Mouse (Mus musculus) bone marrow, adult 2 months (tissue): ENCODE results near the gene Ppp1r13b. TPM values are rescaled to one million over a fixed set of nuclear protein-coding genes. Genes with fewer than 3 reads are reported as not detected.

Source experiments
- H3K27ac ChIP-seq: fragments of 200-500 bp; 2 replicates; pipeline ENCODE4 v1.5.1; 2012; ENCODE audit warnings: low read depth, mild to moderate bottlenecking, control low read depth, inconsistent platforms, low read length; ENCODE audit not compliant: control insufficient read depth, poor library complexity, insufficient read depth
- H3K4me1 ChIP-seq: fragments of 200-500 bp; 2 replicates; pipeline ENCODE4 v1.6.1; 2011; ENCODE audit warnings: low read length; ENCODE audit not compliant: control insufficient read depth, insufficient read depth
- H3K4me3 ChIP-seq: fragments of 200-500 bp; replicated peaks from 2 replicates; pipeline ENCODE3; 2011; ENCODE audit warnings: mild to moderate bottlenecking, low read depth, low read length, control low read depth; ENCODE audit not compliant: control insufficient read depth
- CTCF ChIP-seq: fragments of 200-500 bp; IDR thresholded peaks from 2 replicates; pipeline ENCODE4 v1.5.1; 2011; ENCODE audit warnings: low read length, control low read depth; ENCODE audit not compliant: control insufficient read depth, insufficient read depth
- POLR2A ChIP-seq: fragments of 200-500 bp; IDR thresholded peaks from 2 replicates; pipeline ENCODE4 v1.6.1; 2011; ENCODE audit warnings: low read depth, mild to moderate bottlenecking, control low read depth, low read length, borderline replicate concordance; ENCODE audit not compliant: control insufficient read depth
- WGBS: fragments of 180-500 bp; shearing (Covaris S2); methylation state at CpG from one replicate; pipeline ENCODE4 v1.1.7; 2018; 5-methylcytosine and 5-hydroxymethylcytosine counted together
- polyA plus RNA-seq: library from polyadenylated mRNA; stranded (reverse); fragments of >200 nt; gene quantifications from 2 replicates; pipeline ENCODE4 v1.2.4, GENCODE M21; 2011; ENCODE audit warnings: low replicate concordance; ENCODE audit not compliant: missing spikeins, insufficient read depth, insufficient read length

Gene Ppp1r13b
- polyA plus RNA-seq, 1 experiment, result 10.9 TPM

GRCm38 (mm10) chr12:111809762-111810161 lies 98.1 kb downstream of the Ppp1r13b start:
- Histone ChIP-seq H3K4me1 (peaks cover 6% of the 10 kb centered on the region), H3K4me3 (no peak overlapping the region), H3K27ac (no peak overlapping the region)
- TF ChIP-seq CTCF (no peak), POLR2A (0 out of 2 replicates have a peak, but pooled peaks have one; percentile 28)
- WGBS, result 9% methylated on average over 9 of the region's 9 CpGs

- 80% methylated on average over 6 of the region's 6 CpGs for WGBS
- TF ChIP-seq CTCF (no peak), POLR2A (no peak)
- no peak overlapping the region for H3K27ac ChIP-seq
- peaks cover 6% of the 10 kb centered on the region for H3K4me1 ChIP-seq
- H3K4me3 ChIP-seq, result no peak overlapping the region
These were observed 99.1 kb downstream of the Ppp1r13b start for GRCm38 (mm10) chr12:111808775-111809174.

- Histone ChIP-seq H3K4me1 (no peaks in the 10 kb centered on the region), H3K4me3 (no peak overlapping the region), H3K27ac (no peak overlapping the region)
- WGBS, result 92% methylated on average over 5 of the region's 5 CpGs
- TF ChIP-seq POLR2A, result no peak
- TF ChIP-seq CTCF, result no peak
These were observed 104.4 kb downstream of the Ppp1r13b start for GRCm38 (mm10) chr12:111803538-111803937.

- TF ChIP-seq CTCF (no peak), POLR2A (no peak)
These were observed 107.3 kb downstream of the Ppp1r13b start for GRCm38 (mm10) chr12:111800459-111801183.

GRCm38 (mm10) chr12:111798493-111798892 lies 109.4 kb downstream of the Ppp1r13b start:
- WGBS, result 89% methylated on average over 13 of the region's 13 CpGs
- Histone ChIP-seq H3K27ac (no peak overlapping the region), H3K4me1 (no peaks in the 10 kb centered on the region; the same call in 1 of the 2 replicates), H3K4me3 (no peak overlapping the region)
- TF ChIP-seq POLR2A (no peak), CTCF (no peak)

More at GRCm38 (mm10) chr12:111800459-111801183, 107.3 kb downstream of the Ppp1r13b start:
- no peak overlapping the region for H3K4me3 ChIP-seq
- H3K27ac ChIP-seq, result no peak overlapping the region
- no peaks in the 10 kb centered on the region for H3K4me1 ChIP-seq
- WGBS, result 84% methylated on average over 10 of the region's 10 CpGs

GRCm38 (mm10) chr12:111797251-111797650 lies 110.7 kb downstream of the Ppp1r13b start:
- WGBS, result 88% methylated on average over 8 of the region's 8 CpGs
- TF ChIP-seq POLR2A (no peak), CTCF (no peak)
- Histone ChIP-seq H3K4me1 (no peaks in the 10 kb centered on the region; the same call in 1 of the 2 replicates), H3K27ac (no peak overlapping the region), H3K4me3 (no peak overlapping the region)

GRCm38 (mm10) chr12:111795180-111795895 lies 112.6 kb downstream of the Ppp1r13b start:
- Histone ChIP-seq H3K4me3 (no peak overlapping the region), H3K4me1 (no peaks in the 10 kb centered on the region; the same call in 1 of the 2 replicates), H3K27ac (0 out of 2 replicates have a peak overlapping the region, but pooled peaks have one; percentile 41)
- WGBS, result 92% methylated on average over 28 of the region's 28 CpGs
- TF ChIP-seq POLR2A (no peak), CTCF (no peak)

- H3K4me1 ChIP-seq, result no peaks in the 10 kb centered on the region; the same call in 1 of the 2 replicates
- TF ChIP-seq POLR2A, result no peak
- TF ChIP-seq CTCF, result no peak
- no peak overlapping the region; the same call in 1 of the 2 replicates for H3K27ac ChIP-seq
- WGBS, result 91% methylated on average over 18 of the region's 18 CpGs
- no peak overlapping the region for H3K4me3 ChIP-seq
These were observed 113.3 kb downstream of the Ppp1r13b start for GRCm38 (mm10) chr12:111794526-111795179.
